Mouse (Mus musculus): ENCODE measurements at regions not wholly inside any gene's neighbourhood (a gene's known extent, or its start where the extent isn't known, plus 50 kb on each side); places are given as distances from the start of the nearest gene placed in this dataset.

DNA sequence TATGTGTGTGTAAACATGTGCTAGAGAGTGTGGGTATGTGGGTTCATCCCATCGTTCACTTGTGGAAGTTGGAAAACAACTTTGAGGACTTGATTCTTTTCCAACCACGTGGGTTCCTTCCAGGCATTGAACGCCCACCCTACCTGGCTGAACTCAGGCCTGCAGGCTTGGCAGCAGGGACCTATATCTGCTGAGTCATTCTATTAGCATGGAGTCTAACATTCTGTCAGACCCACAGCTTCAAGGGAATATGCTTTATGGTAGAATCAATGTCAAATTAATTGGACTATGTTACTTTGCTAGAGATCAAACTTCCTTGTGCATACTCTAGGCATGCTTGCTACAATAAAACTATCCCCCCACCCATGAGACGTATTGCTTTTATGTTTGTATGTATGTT is 56.1 kb upstream of the Ep300 start:
- CTCF ChIA-PET: no interaction called here

DNA sequence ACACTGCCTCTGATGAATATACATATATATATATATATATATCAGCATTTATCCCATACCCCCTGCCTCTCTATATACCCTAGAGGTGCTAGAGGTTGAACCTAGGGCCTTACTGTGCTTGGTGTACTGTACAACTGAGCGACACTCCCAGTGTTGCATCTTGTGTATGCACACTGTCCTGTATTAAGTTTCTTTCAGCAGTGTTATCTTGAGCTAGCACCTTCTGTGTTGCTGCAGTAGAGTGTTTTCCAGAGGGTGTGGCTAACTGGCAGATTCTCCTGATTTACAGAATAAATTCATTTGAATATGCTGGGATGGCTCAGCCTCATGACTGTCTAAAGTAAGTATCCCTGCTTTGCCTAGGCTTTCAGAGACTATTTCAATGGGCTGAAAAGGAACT is 54.7 kb upstream of the Ep300 start:
- CTCF ChIA-PET: interaction anchor here (0.6 kb wide), 1 partner anchor 130 kb away, joined by 3 read pairs; the partner anchor contains the start of genes St13 and Xpnpep3

DNA sequence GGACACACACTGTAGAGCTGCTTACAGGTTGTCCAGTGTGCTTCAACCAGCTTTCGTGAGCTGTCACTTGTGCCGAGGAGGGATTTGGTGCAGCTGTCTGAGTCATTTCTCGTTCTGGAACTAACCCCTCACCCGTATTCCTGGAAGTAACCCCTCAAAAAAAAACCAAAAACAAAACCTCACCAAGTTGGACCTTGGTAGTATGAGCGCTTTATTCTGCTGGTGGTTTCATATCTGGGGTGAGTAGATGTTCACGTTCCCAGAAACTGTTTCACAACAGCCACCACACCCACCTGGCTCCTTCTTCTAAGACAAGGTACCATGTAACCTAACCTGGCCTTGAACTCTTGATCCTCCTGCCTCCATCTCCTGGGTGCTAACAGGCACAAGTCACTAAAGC is 50.6 kb upstream of the Ep300 start:
- CTCF ChIA-PET: no interaction called here
